Mouse (Mus musculus): ENCODE measurements around the gene Rbm15. TPM values are rescaled to one million over a fixed set of nuclear protein-coding genes. Genes with fewer than 3 reads are reported as not detected.
A peak's percentile ranks its signal among the peaks of the same experiment; 100 is the strongest.
"Not testable (repeated sequence)": the region's sequence is repeated elsewhere in the genome, so short reads cannot be mapped to it uniquely, and the experiment has no call there.

Gene Rbm15
- total RNA-seq, 2 experiments from 2014 or later: 29.0 to 31.3 TPM

- DNase-seq (ENCODE audit: low spot score in 2 of 2): peak; percentile 37 to 63
These were observed 1.1 kb downstream of the Rbm15 start for GRCm38 (mm10) chr3:107332127-107332959.

- no peak for DNase-seq (ENCODE audit: low spot score in 2 of 2)
These were observed 1.7 kb downstream of the Rbm15 start for GRCm38 (mm10) chr3:107331746-107332126.

- no peak for DNase-seq (ENCODE audit: low spot score in 2 of 2)
These were observed 2.7 kb downstream of the Rbm15 start for GRCm38 (mm10) chr3:107330503-107331424.

GRCm38 (mm10) chr3:107326442-107326841, 7.0 kb downstream of the Rbm15 start:
- no peak for DNase-seq (ENCODE audit: low spot score in 2 of 2)

GRCm38 (mm10) chr3:107321776-107322175, 11.7 kb downstream of the Rbm15 start:
- no peak for DNase-seq (ENCODE audit: low spot score in 2 of 2)

- DNase-seq (ENCODE audit: low spot score in 2 of 2): no peak
These were observed 12.3 kb downstream of the Rbm15 start for GRCm38 (mm10) chr3:107321141-107321540.

- DNase-seq (ENCODE audit: low spot score in 2 of 2): no peak
These were observed 16.1 kb downstream of the Rbm15 start for GRCm38 (mm10) chr3:107317338-107317737.

- DNase-seq (ENCODE audit: low spot score in 2 of 2): not testable (repeated sequence)
These were observed 36.6 kb downstream of the Rbm15 start for GRCm38 (mm10) chr3:107296917-107297316.

GRCm38 (mm10) chr3:107295672-107296360, 37.7 kb downstream of the Rbm15 start:
- no peak for DNase-seq (ENCODE audit: low spot score in 2 of 2)

- no peak for DNase-seq (ENCODE audit: low spot score in 2 of 2)
These were observed 42.6 kb downstream of the Rbm15 start, which contains the start of gene Slc16a4 for GRCm38 (mm10) chr3:107290764-107291381. TSS of gene Slc16a4 (plus strand) at chr3:107291230.

- no peak for DNase-seq (ENCODE audit: low spot score in 2 of 2)
These were observed 46.1 kb downstream of the Rbm15 start for GRCm38 (mm10) chr3:107287346-107287745.

- DNase-seq (ENCODE audit: low spot score in 2 of 2): no peak
These were observed 47.4 kb downstream of the Rbm15 start for GRCm38 (mm10) chr3:107286123-107286522.

- DNase-seq (ENCODE audit: low spot score in 2 of 2): peak; percentile 81 to 91
These were observed 54.8 kb downstream of the Rbm15 start, which contains the start of gene Lamtor5 for GRCm38 (mm10) chr3:107278479-107279269. TSS of gene Lamtor5 (plus strand) at chr3:107278858.

- no peak for DNase-seq (ENCODE audit: low spot score in 2 of 2)
These were observed 56.8 kb downstream of the Rbm15 start for GRCm38 (mm10) chr3:107276626-107277025.

- no peak for DNase-seq (ENCODE audit: low spot score in 2 of 2)
These were observed 57.5 kb downstream of the Rbm15 start for GRCm38 (mm10) chr3:107275996-107276395.

Other genes starting within 250 kb of the Rbm15 start
- 1 to 10 TPM; 2.8 to 4.1 TPM for gene Kcna2, start 232.5 kb downstream of the Rbm15 start, total RNA-seq (2021)
- gene Kcna10, start 150.6 kb downstream of the Rbm15 start, total RNA-seq (2021): 1 to 10 TPM; 1.0 to 1.8 TPM
- not detected for gene Cym, start 111.9 kb downstream of the Rbm15 start, total RNA-seq (2021)
- not detected for gene A630076J17Rik, start 103.1 kb downstream of the Rbm15 start, total RNA-seq (2021)
- under 1 TPM in 1 of 2 experiments, not detected in 1; 0.23 TPM for gene Prok1, start 94.0 kb downstream of the Rbm15 start, total RNA-seq (2021)
- 10 to 100 TPM; 56.2 to 57.1 TPM for gene Lamtor5, start 54.8 kb downstream of the Rbm15 start, total RNA-seq (2021)
- gene Slc16a4, start 42.4 kb downstream of the Rbm15 start, total RNA-seq (2021): under 1 TPM; 0.18 to 0.37 TPM
- gene Kcnc4, start 125.9 kb upstream of the Rbm15 start, total RNA-seq (2021): 10 to 100 TPM; 37.2 to 45.8 TPM
- 1 to 10 TPM; 1.2 to 1.4 TPM for gene Slc6a17, start 184.3 kb upstream of the Rbm15 start, total RNA-seq (2021)
- gene Ubl4b, start 221.4 kb upstream of the Rbm15 start, total RNA-seq (2021): not detected

Data from gastrocnemius, postnatal 4 days (tissue).